Comparison of ENCODE assay signal across 8 mouse cellular contexts in genomic region chr1:120757283-120757821, GRCm38 (mm10).
DNase-seq lines count a peak whose midpoint lies in the region; ATAC-seq and TF ChIP-seq lines count a peak whose summit lies in the region.

No protein-coding gene starts in this region.

- 58% methylated on average over 9 of the region's 9 CpGs for WGBS in midbrain, embryonic 14.5 days
- 51% methylated on average over 9 of the region's 9 CpGs for WGBS in midbrain, embryonic 16.5 days
- WGBS in embryonic facial prominence, embryonic 11.5 days = 25% methylated on average over 9 of the region's 9 CpGs
- 12% methylated on average over 9 of the region's 9 CpGs for WGBS in heart, embryonic 16.5 days
- 46% methylated on average over 9 of the region's 9 CpGs for WGBS in stomach, postnatal 0 days

- ATAC-seq in midbrain, embryonic 14.5 days (ENCODE audit: low FRiP score, low TSS enrichment) = no peak
- no peak for ATAC-seq in midbrain, embryonic 16.5 days
- ATAC-seq in embryonic facial prominence, embryonic 11.5 days (replicated peaks; ENCODE audit: insufficient number of reproducible peaks, low FRiP score, low TSS enrichment, low read depth) = no peak
- ATAC-seq in heart, embryonic 16.5 days (replicated peaks; ENCODE audit: extremely low read depth, insufficient read depth, low FRiP score) = peak; percentile 65
- 0 out of 2 replicates have a peak, but pooled peaks have one; percentile 26 for ATAC-seq in stomach, postnatal 0 days (ENCODE audit: low FRiP score, low TSS enrichment)

- H3K4me1 ChIP-seq in midbrain, embryonic 14.5 days (ENCODE audit: control insufficient read depth, insufficient read depth, low read length) = 0 out of 2 replicates have a peak, but pooled peaks cover 4% of the 10 kb centered on the region
- H3K4me1 ChIP-seq in midbrain, embryonic 16.5 days (ENCODE audit: control insufficient read depth, insufficient read depth, low read length) = no peaks in the 10 kb centered on the region
- peaks cover 4% of the 10 kb centered on the region for H3K4me1 ChIP-seq in embryonic facial prominence, embryonic 11.5 days (ENCODE audit: control insufficient read depth, insufficient read depth, low read length)
- peaks cover 35% of the 10 kb centered on the region for H3K4me1 ChIP-seq in heart, embryonic 16.5 days (ENCODE audit: control insufficient read depth, insufficient read depth, low read length)
- H3K4me1 ChIP-seq in stomach, postnatal 0 days (replicated peaks; ENCODE audit: control insufficient read depth, insufficient read depth) = no peaks in the 10 kb centered on the region

- no peak for TF ChIP-seq CTCF in stomach, postnatal 0 days (IDR thresholded peaks at IDR 0.05; ENCODE audit: low read depth)

- no peaks in the 10 kb centered on the region for H3K9me3 ChIP-seq in midbrain, embryonic 14.5 days (ENCODE audit: control insufficient read depth, low read length)
- H3K9me3 ChIP-seq in midbrain, embryonic 16.5 days (replicated peaks; ENCODE audit: control insufficient read depth, low read length, poor library complexity, severe bottlenecking) = no peaks in the 10 kb centered on the region
- H3K9me3 ChIP-seq in embryonic facial prominence, embryonic 11.5 days (replicated peaks; ENCODE audit: control insufficient read depth, low read length) = no peaks in the 10 kb centered on the region
- no peaks in the 10 kb centered on the region for H3K9me3 ChIP-seq in heart, embryonic 16.5 days (replicated peaks; ENCODE audit: control insufficient read depth, low read length)
- H3K9me3 ChIP-seq in stomach, postnatal 0 days (ENCODE audit: control insufficient read depth, low read length) = no peaks in the 10 kb centered on the region

- no peaks in the 10 kb centered on the region for H3K36me3 ChIP-seq in midbrain, embryonic 14.5 days (ENCODE audit: control insufficient read depth, insufficient read depth, low read length)
- H3K36me3 ChIP-seq in midbrain, embryonic 16.5 days (ENCODE audit: control insufficient read depth, insufficient read depth, low read length) = no peaks in the 10 kb centered on the region
- H3K36me3 ChIP-seq in embryonic facial prominence, embryonic 11.5 days (replicated peaks; ENCODE audit: control insufficient read depth, insufficient read depth, low read depth, low read length) = no peaks in the 10 kb centered on the region
- H3K36me3 ChIP-seq in heart, embryonic 16.5 days (ENCODE audit: control insufficient read depth, insufficient read depth) = no peaks in the 10 kb centered on the region
- no peaks in the 10 kb centered on the region for H3K36me3 ChIP-seq in stomach, postnatal 0 days (ENCODE audit: control insufficient read depth, insufficient read depth, low read length)

- H3K27ac ChIP-seq in midbrain, embryonic 14.5 days (replicated peaks; ENCODE audit: low read depth, low read length) = no peak overlapping the region
- H3K27ac ChIP-seq in midbrain, embryonic 16.5 days (ENCODE audit: low read length) = no peak overlapping the region
- no peak overlapping the region for H3K27ac ChIP-seq in embryonic facial prominence, embryonic 11.5 days (replicated peaks; ENCODE audit: low read depth, low read length)
- H3K27ac ChIP-seq in heart, embryonic 16.5 days (ENCODE audit: low read length) = peak overlapping the region; percentile 86
- H3K27ac ChIP-seq in stomach, postnatal 0 days (replicated peaks) = no peak overlapping the region

- no peaks in the 10 kb centered on the region for H3K27me3 ChIP-seq in midbrain, embryonic 14.5 days (ENCODE audit: control insufficient read depth, insufficient read depth, low read length)
- no peaks in the 10 kb centered on the region for H3K27me3 ChIP-seq in midbrain, embryonic 16.5 days (ENCODE audit: control insufficient read depth, insufficient read depth, low read depth, low read length)
- H3K27me3 ChIP-seq in embryonic facial prominence, embryonic 11.5 days (ENCODE audit: control insufficient read depth, insufficient read depth, low read length) = no peaks in the 10 kb centered on the region
- H3K27me3 ChIP-seq in heart, embryonic 16.5 days (ENCODE audit: control insufficient read depth, insufficient read depth, low read length) = no peaks in the 10 kb centered on the region
- H3K27me3 ChIP-seq in stomach, postnatal 0 days (ENCODE audit: control insufficient read depth, insufficient read depth, low read length) = no peaks in the 10 kb centered on the region

- peak; percentile 32 for DNase-seq in midbrain, embryonic 14.5 days
- DNase-seq in embryonic facial prominence, embryonic 11.5 days (ENCODE audit: low spot score) = peak; percentile 71
- DNase-seq in stomach, postnatal 0 days (ENCODE audit: low spot score) = no peak
- no peak for DNase-seq in spleen, adult 12 weeks (ENCODE audit: low spot score)
- DNase-seq in thymus, postnatal 0 days (ENCODE audit: low spot score) = no peak
- no peak for DNase-seq in neural tube, embryonic 10.5 days (ENCODE audit: extremely low spot score, low spot score)

- H3K9ac ChIP-seq in midbrain, embryonic 14.5 days (replicated peaks; ENCODE audit: low read length) = no peak overlapping the region
- no peak overlapping the region for H3K9ac ChIP-seq in midbrain, embryonic 16.5 days (ENCODE audit: low read depth, low read length)
- no peak overlapping the region for H3K9ac ChIP-seq in embryonic facial prominence, embryonic 11.5 days (replicated peaks; ENCODE audit: low read length)
- H3K9ac ChIP-seq in heart, embryonic 16.5 days (ENCODE audit: low read length) = no peak overlapping the region
- no peak overlapping the region for H3K9ac ChIP-seq in stomach, postnatal 0 days (ENCODE audit: low read length)

- no peak overlapping the region for H3K4me2 ChIP-seq in midbrain, embryonic 14.5 days (ENCODE audit: low read length)
- H3K4me2 ChIP-seq in midbrain, embryonic 16.5 days (ENCODE audit: low read length) = no peak overlapping the region
- H3K4me2 ChIP-seq in embryonic facial prominence, embryonic 11.5 days (ENCODE audit: low read depth, low read length) = no peak overlapping the region
- no peak overlapping the region; the same call in 1 of the 2 replicates for H3K4me2 ChIP-seq in heart, embryonic 16.5 days (ENCODE audit: low read depth, low read length)
- H3K4me2 ChIP-seq in stomach, postnatal 0 days (replicated peaks; ENCODE audit: low read depth) = no peak overlapping the region

- TF ChIP-seq EP300 in stomach, postnatal 0 days (optimal IDR thresholded peaks at IDR 0.05) = no peak

- no peak overlapping the region for H3K4me3 ChIP-seq in midbrain, embryonic 14.5 days (replicated peaks; ENCODE audit: low read depth, low read length)
- no peak overlapping the region for H3K4me3 ChIP-seq in midbrain, embryonic 16.5 days (ENCODE audit: low read depth, low read length)
- no peak overlapping the region for H3K4me3 ChIP-seq in embryonic facial prominence, embryonic 11.5 days (ENCODE audit: low read depth, low read length)
- no peak overlapping the region for H3K4me3 ChIP-seq in heart, embryonic 16.5 days (ENCODE audit: low read length)
- H3K4me3 ChIP-seq in stomach, postnatal 0 days (ENCODE audit: low read depth, low read length) = no peak overlapping the region

Comparison
In these comparisons a context has a peak if more than half of its experiments do, and no peak if none do; other contexts are left out.
1. ATAC-seq: peak in heart, embryonic 16.5 days (single experiment) and stomach, postnatal 0 days (single experiment); none in midbrain, embryonic 14.5 days (single experiment), midbrain, embryonic 16.5 days (single experiment) and embryonic facial prominence, embryonic 11.5 days (single experiment).
2. DNase-seq: peak in midbrain, embryonic 14.5 days (single experiment) and embryonic facial prominence, embryonic 11.5 days (single experiment); none in stomach, postnatal 0 days (single experiment), spleen, adult 12 weeks (single experiment), thymus, postnatal 0 days (single experiment) and neural tube, embryonic 10.5 days (single experiment).